Mouse (Mus musculus) brain, embryonic 14.5 days (tissue): ENCODE results near the gene Gsg1l.

Experiments
- CTCF ChIP-seq: fragments of 200-500 bp; IDR thresholded peaks from 2 replicates; pipeline ENCODE4 v1.5.1; 2012; ENCODE audit warnings: inconsistent platforms, mild to moderate bottlenecking, moderate library complexity, borderline replicate concordance; ENCODE audit not compliant: insufficient read depth, insufficient read length; ENCODE audit errors: extremely low read depth
- POLR2A ChIP-seq: fragments of 200-500 bp; IDR thresholded peaks from 2 replicates; pipeline ENCODE4 v1.6.1; 2012; ENCODE audit warnings: mild to moderate bottlenecking, inconsistent platforms, borderline replicate concordance; ENCODE audit not compliant: poor library complexity, insufficient read depth, insufficient read length, severe bottlenecking; ENCODE audit errors: extremely low read depth

- TF ChIP-seq POLR2A (no peak), CTCF (no peak)
Measured at GRCm38 (mm10) chr7:126099163-126099775, 17.1 kb upstream of the Gsg1l start.
